Mouse (Mus musculus) MEL (cell line): Measurements from ENCODE around the gene Psme2.

Experiments
- E2F4 ChIP-seq: IDR thresholded peaks from 2 replicates; pipeline ENCODE4 v1.6.1; 2011; ENCODE audit warnings: low read depth, low read length, improper control_type of control experiment, borderline replicate concordance
- EP300 ChIP-seq, 2 experiments: IDR thresholded peaks; 2 replicates each; pipeline ENCODE4 v1.6.1; 2011; ENCODE audit warnings: improper control_type of control experiment in 2 of 2, low read length in 2 of 2, low read depth in 1 of 2, mild to moderate bottlenecking in 1 of 2
- MEF2A ChIP-seq: IDR thresholded peaks from 2 replicates; pipeline ENCODE4 v1.6.1; 2014; ENCODE audit warnings: low read depth, mild to moderate bottlenecking, inconsistent platforms, low read length, improper control_type of control experiment; ENCODE audit not compliant: poor library complexity, insufficient replicate concordance, severe bottlenecking; ENCODE audit errors: extremely low read depth
- POLR2A ChIP-seq, 2 experiments: IDR thresholded peaks; 2 replicates each; pipeline ENCODE4 v1.6.1; 2011 to 2012; ENCODE audit warnings: low read length in 2 of 2, mild to moderate bottlenecking in 2 of 2, control low read depth in 1 of 2, improper control_type of control experiment in 1 of 2, low read depth in 1 of 2, moderate library complexity in 1 of 2; ENCODE audit not compliant: control insufficient read depth in 1 of 2, insufficient read depth in 1 of 2, poor library complexity in 1 of 2
- TAL1 ChIP-seq: IDR thresholded peaks from 2 replicates; pipeline ENCODE4 v1.6.1; 2012; ENCODE audit warnings: mild to moderate bottlenecking, inconsistent platforms, low read length, moderate library complexity, mixed read lengths
- TCF12 ChIP-seq: IDR thresholded peaks from 2 replicates; pipeline ENCODE4 v1.6.1; 2014; ENCODE audit warnings: low read depth, mild to moderate bottlenecking, inconsistent platforms, low read length, improper control_type of control experiment, moderate library complexity
- UBTF ChIP-seq: IDR thresholded peaks from 2 replicates; pipeline ENCODE4 v1.6.1; 2012; ENCODE audit warnings: low read depth, mild to moderate bottlenecking, inconsistent platforms, low read length, improper control_type of control experiment, moderate library complexity, borderline replicate concordance; ENCODE audit not compliant: insufficient read depth

DNA sequence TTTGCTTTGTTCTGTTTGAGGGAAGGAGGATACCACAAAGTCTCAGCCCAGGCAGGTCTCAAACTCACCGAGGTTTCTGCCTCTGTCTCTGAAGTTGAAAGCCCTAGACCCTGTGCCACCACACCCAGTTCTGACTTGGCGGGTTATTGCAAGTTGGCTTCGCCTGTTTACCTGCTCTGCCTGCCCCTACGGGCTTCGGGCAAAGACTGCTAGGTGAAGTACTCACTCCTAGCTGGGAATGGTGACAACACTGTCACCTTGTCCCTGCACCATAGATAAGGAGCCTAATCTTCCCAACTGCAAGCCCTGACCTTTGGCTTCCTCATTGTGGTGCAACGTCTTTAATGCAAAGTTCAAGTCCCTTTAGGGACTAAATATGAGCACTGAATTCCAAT, 5.3 kb downstream of the Psme2 start:
- no peak; a peak in 1 of 4 replicates for TF ChIP-seq POLR2A (IDR thresholded peaks at IDR 0.05; ENCODE audit: control insufficient read depth in 1 of 2, insufficient read depth in 1 of 2, low read depth in 1 of 2, low read length in 2 of 2, poor library complexity in 1 of 2)
- no peak for TF ChIP-seq E2F4
- no peak for TF ChIP-seq UBTF
- TF ChIP-seq TCF12: peak; percentile 87
- peak; percentile 89 to 92 for TF ChIP-seq EP300 (IDR thresholded peaks at IDR 0.05; ENCODE audit: low read depth in 1 of 2, low read length in 2 of 2)
- TF ChIP-seq TAL1: peak; percentile 70
- no peak for TF ChIP-seq MEF2A
